Mouse (Mus musculus) megakaryocyte, embryonic 14.5 days (primary cell): ENCODE data around the gene AA986860.

Source experiments
- FLI1 ChIP-seq: IDR thresholded peaks from 2 replicates; pipeline ENCODE4 v1.6.1; 2012; ENCODE audit warnings: low read length, inconsistent platforms, mixed read lengths
- GATA1 ChIP-seq: IDR thresholded peaks from 3 replicates; pipeline ENCODE4 v1.6.1; 2012; ENCODE audit warnings: mixed read lengths, low read length, inconsistent platforms, borderline replicate concordance

GRCm38 (mm10) chr1:130729153-130729552 is 2.6 kb upstream of the AA986860 start, which contains the start of gene Pfkfb2:
- TF ChIP-seq GATA1 (no peak), FLI1 (no peak)
